Mouse (Mus musculus) megakaryocyte progenitor cell, adult 5-6 weeks (primary cell): Measurements from ENCODE around the gene Prdm11. TPM values are rescaled to one million over a fixed set of nuclear protein-coding genes. Genes with fewer than 3 reads are reported as not detected.

Source experiments
- ATAC-seq: replicated peaks from 2 replicates; pipeline ENCODE4 v1.8.0; 2016; ENCODE audit warnings: mild to moderate bottlenecking, moderate TSS enrichment, inconsistent platforms; ENCODE audit not compliant: poor library complexity
- total RNA-seq, 2 experiments: library from RNA; stranded (forward) in 1 of 2; stranded (reverse) in 1 of 2; fragments of 157-497, 149-512 nt in 1 of 2; fragments of 200-1000 nt in 1 of 2; gene quantifications; 2 replicates each; pipeline versions ENCODE4 v1.2.3 to v1.2.4; 2015 to 2017

Gene Prdm11
- total RNA-seq, 2 experiments from 2014 or later: 4.6 to 5.1 TPM

- ATAC-seq: no peak
These were observed 110.5 kb downstream of the Prdm11 start for GRCm38 (mm10) chr2:92935483-92935882.

- ATAC-seq: no peak
These were observed 111.5 kb downstream of the Prdm11 start for GRCm38 (mm10) chr2:92934312-92934982.

GRCm38 (mm10) chr2:92933379-92933778 lies 112.6 kb downstream of the Prdm11 start:
- no peak for ATAC-seq

- ATAC-seq: no peak
These were observed 114.9 kb downstream of the Prdm11 start for GRCm38 (mm10) chr2:92931061-92931460.

- ATAC-seq: no peak
These were observed 116.3 kb downstream of the Prdm11 start for GRCm38 (mm10) chr2:92929696-92930095.

GRCm38 (mm10) chr2:92924677-92925259 lies 121.2 kb downstream of the Prdm11 start:
- no peak for ATAC-seq

- ATAC-seq: no peak
These were observed 125.3 kb downstream of the Prdm11 start for GRCm38 (mm10) chr2:92920709-92921108.

- no peak for ATAC-seq
These were observed 128.4 kb downstream of the Prdm11 start for GRCm38 (mm10) chr2:92917405-92918142.

- no peak for ATAC-seq
These were observed 130.0 kb downstream of the Prdm11 start for GRCm38 (mm10) chr2:92915659-92916631.

Other genes starting within 250 kb of the Prdm11 start
- not detected in 2 replicates for gene Syt13, start 131.1 kb downstream of the Prdm11 start, total RNA-seq (2015)
- not detected in 2 replicates for gene Syt13, start 131.1 kb downstream of the Prdm11 start, total RNA-seq (2017)
- 2.2 and 2.4 TPM in 2 replicates for gene Trp53i11, start 141.4 kb upstream of the Prdm11 start, total RNA-seq (2015)
- gene Trp53i11, start 141.4 kb upstream of the Prdm11 start, total RNA-seq (2017): 1.00 and 1.8 TPM in 2 replicates